Mouse (Mus musculus): Measurements from ENCODE around the gene Cdc42. TPM values are rescaled to one million over a fixed set of nuclear protein-coding genes. Genes with fewer than 3 reads are reported as not detected.

Gene Cdc42
- total RNA-seq, 4 experiments from 2014 or later, result 310 to 362 (median 328) TPM

DNA sequence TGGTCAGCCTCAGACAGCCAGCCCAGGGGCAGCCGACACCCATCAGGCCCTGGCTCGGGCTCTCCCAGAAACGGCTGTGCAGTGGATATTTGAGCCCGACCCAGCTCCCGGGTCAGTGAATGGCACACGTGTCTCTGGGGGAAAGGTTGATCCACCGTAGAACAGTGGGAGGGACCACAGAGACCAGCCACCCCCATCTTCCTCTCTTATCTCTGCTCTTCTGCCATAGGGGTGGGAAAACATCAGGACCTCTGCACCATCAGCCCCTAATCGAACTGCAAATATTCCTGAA, 70.9 kb downstream of the Cdc42 start:
- DNase-seq (ENCODE audit: low spot score in 2 of 2), result no peak

GRCm38 (mm10) chr4:137285876-137286661, 71.5 kb downstream of the Cdc42 start:
- DNase-seq (ENCODE audit: low spot score in 2 of 2), result no peak

- no peak for DNase-seq (ENCODE audit: low spot score in 2 of 2)
These were observed 74.2 kb downstream of the Cdc42 start for GRCm38 (mm10) chr4:137283407-137283732.

- no peak for DNase-seq (ENCODE audit: low spot score in 2 of 2)
These were observed 74.7 kb downstream of the Cdc42 start for GRCm38 (mm10) chr4:137282584-137283406.

DNA sequence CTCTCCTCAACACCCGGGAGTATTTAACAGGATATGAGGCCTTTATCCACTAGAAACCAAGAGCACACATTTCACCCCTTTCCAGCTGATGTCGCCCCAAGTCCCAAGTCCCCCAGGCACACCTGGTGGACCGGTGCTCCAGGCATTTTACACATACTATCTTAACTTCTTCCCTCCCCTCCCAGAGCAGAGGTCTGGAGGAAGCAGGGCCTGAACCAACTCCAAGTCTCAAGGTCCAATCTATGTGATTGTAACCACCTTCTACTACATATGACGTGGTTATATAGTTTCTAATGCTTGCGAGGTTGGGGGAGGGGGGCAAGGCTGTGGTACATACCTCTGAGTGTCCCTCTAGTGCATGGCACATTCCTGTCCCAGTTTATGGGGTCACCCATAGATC, 75.4 kb downstream of the Cdc42 start:
- DNase-seq (ENCODE audit: low spot score in 2 of 2), result no peak

- no peak for DNase-seq (ENCODE audit: low spot score in 2 of 2)
These were observed 76.2 kb downstream of the Cdc42 start for GRCm38 (mm10) chr4:137281273-137281672.

GRCm38 (mm10) chr4:137279346-137279745, 78.2 kb downstream of the Cdc42 start:
- no peak for DNase-seq (ENCODE audit: low spot score in 2 of 2)

DNA sequence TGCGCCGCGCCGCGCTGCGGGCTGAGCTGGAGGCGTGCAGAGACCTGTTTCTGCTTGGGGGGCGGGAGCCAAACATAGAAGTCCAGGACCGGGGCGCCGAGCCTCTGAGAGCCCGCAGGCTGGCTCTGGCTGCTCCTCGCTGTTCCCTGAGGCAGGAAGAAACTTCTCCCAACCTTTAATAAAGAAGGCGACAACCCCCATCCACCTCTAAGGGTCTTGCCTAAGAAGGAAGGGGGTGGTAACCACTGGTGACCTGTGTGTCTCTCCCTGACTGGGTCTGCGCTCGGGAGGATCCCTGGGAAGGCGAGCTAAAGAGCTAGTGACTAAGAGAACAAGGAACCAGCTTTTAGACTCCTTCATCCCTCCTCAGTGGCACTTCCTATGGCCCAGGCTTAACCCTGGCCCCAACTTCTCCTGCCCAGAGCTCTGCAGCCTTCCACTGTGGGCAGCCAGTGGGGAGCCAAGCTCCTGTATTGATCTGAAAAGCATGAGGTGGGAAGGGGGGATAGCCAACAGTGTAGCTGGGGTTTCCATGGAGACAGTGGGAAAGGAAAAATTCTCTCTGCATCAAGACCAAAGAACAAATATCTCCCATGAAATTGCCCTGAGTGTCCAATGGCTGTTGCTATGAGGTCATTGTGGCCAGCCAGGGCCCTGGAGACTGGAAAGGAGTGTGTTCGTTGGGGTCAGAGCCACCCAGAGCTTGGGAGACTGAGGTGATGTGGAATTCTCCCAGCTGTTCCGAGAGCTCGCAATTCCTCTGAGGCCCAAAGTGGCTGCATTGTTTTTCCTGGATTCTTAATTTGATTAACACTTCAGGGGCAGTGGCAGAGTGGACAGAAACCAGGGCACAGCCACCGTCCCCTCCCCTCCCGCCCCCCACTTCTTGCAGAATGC, 79.1 kb downstream of the Cdc42 start:
- no peak for DNase-seq (ENCODE audit: low spot score in 2 of 2)

- no peak for DNase-seq (ENCODE audit: low spot score in 2 of 2)
These were observed 79.8 kb downstream of the Cdc42 start for GRCm38 (mm10) chr4:137277600-137278143.

DNA sequence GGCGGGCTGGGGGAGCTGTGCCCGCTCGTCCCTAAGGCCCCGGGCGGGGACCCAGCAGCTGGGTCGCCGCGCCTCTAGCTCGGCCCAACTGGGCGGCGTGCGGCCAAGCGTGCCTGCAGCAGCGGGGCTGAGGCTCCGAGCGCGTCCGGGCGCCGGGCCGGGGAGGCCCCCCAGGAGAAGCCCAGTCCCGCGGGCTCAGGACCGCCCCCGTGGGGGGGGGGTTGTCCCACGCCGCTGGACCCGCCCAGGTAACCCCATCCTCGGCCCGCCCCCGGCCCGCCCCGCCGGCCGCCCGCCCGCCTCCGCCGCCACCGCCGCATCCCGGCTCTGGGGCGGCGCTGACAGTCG, 80.4 kb downstream of the Cdc42 start, which contains the start of gene Wnt4:
Wnt4 (plus strand) TSS at position 324 of the 348 bp plus-strand sequence.
- DNase-seq (ENCODE audit: low spot score in 2 of 2), result no peak

GRCm38 (mm10) chr4:137276443-137277165, 80.9 kb downstream of the Cdc42 start:
- DNase-seq (ENCODE audit: low spot score in 2 of 2), result no peak

- no peak for DNase-seq (ENCODE audit: low spot score in 2 of 2)
These were observed 83.2 kb downstream of the Cdc42 start for GRCm38 (mm10) chr4:137274304-137274703.

GRCm38 (mm10) chr4:137271856-137272255, 85.7 kb downstream of the Cdc42 start:
- DNase-seq (ENCODE audit: low spot score in 2 of 2), result no peak

Other genes with a start within 250 kb of the Cdc42 start
- 1 to 10 TPM; 8.9 to 9.9 (median 9.5) TPM for gene Wnt4, start 80.2 kb downstream of the Cdc42 start, total RNA-seq (2022)
- not detected for gene Cela3a, start 52.1 kb upstream of the Cdc42 start, total RNA-seq (2022)
- not detected for gene Cela3b, start 72.8 kb upstream of the Cdc42 start, total RNA-seq (2022)
- not detected for gene 1700013G24Rik, start 95.6 kb upstream of the Cdc42 start, total RNA-seq (2022)
- gene Hspg2, start 111.0 kb upstream of the Cdc42 start, total RNA-seq (2022), result 1 to 10 TPM; 4.1 to 6.4 (median 6.0) TPM
- gene Ldlrad2, start 216.8 kb upstream of the Cdc42 start, total RNA-seq (2022), result not detected
- 100 to 1,000 TPM; 127 to 138 (median 131) TPM for gene Usp48, start 236.0 kb upstream of the Cdc42 start, total RNA-seq (2022)

Measured in left cerebral cortex, adult 8-10 months (tissue).